Comparison of ENCODE assay signal across 11 mouse cellular contexts in the genomic region with DNA sequence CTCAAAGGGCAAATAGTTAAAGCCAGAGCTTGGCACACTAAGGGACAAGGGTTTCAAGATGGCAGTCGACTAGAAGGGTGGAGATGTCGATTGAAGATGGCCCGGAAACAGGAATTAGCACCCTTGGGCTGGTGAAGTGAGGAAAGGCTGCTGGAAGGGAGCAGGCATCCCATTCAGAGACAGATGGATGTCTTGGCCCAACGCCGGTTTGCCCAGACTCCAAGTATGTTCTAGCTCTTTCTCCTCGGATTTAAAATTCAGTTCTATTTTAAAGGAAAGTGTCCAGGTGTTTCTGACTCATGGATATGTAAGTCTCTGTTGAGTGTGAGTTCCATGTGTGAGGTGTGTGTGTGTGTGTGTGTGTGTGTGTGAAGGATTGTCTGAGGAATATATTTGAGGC. TPM values are rescaled to one million over a fixed set of nuclear protein-coding genes. Genes with fewer than 3 reads are reported as not detected.
DNase-seq lines count a peak whose midpoint lies in the region; ATAC-seq and TF ChIP-seq lines count a peak whose summit lies in the region.
"Had no signal": no experiment of that assay in that cellular context is flagged by ENCODE, and none has a peak within 500 bp of the region (broad histone marks: within the 10 kb centered on the region; RNA-seq: fewer than 3 reads in every experiment).

No protein-coding gene starts in this region.

- intact Hi-C loops in left cerebral cortex, postnatal 4 days (cut with DNase I), result no loop called here

- no peak overlapping the region for H3K4me3 ChIP-seq in liver, postnatal 0 days (ENCODE audit: low read depth, low read length)
- H3K4me3 ChIP-seq: intestine, embryonic 15.5 days; myocyte had no signal

- no peak overlapping the region for H3K9ac ChIP-seq in liver, postnatal 0 days (replicated peaks)
- H3K9ac ChIP-seq: intestine, embryonic 15.5 days had no signal

- no peak for TF ChIP-seq EP300 in liver, postnatal 0 days (IDR thresholded peaks at IDR 0.05; ENCODE audit: low read depth)

- no peak overlapping the region for H3K27ac ChIP-seq in liver, postnatal 0 days (ENCODE audit: low read depth)
- H3K27ac ChIP-seq: intestine, embryonic 15.5 days had no signal

- H3K4me2 ChIP-seq in liver, postnatal 0 days (ENCODE audit: low read depth, low read length), result no peak overlapping the region
- H3K4me2 ChIP-seq: intestine, embryonic 15.5 days had no signal

- no peak for ATAC-seq in liver, postnatal 0 days
- ATAC-seq: intestine, embryonic 15.5 days had no signal

- no peak for TF ChIP-seq CTCF in liver, postnatal 0 days (IDR thresholded peaks at IDR 0.05; ENCODE audit: low read depth)

- no peaks in the 10 kb centered on the region for H3K9me3 ChIP-seq in liver, postnatal 0 days (ENCODE audit: low read length)
- H3K9me3 ChIP-seq: intestine, embryonic 15.5 days had no signal

- H3K27me3 ChIP-seq in liver, postnatal 0 days (ENCODE audit: insufficient read depth, low read length), result no peaks in the 10 kb centered on the region
- H3K27me3 ChIP-seq: intestine, embryonic 15.5 days had no signal

- H3K4me1 ChIP-seq in liver, postnatal 0 days (ENCODE audit: insufficient read depth), result no peaks in the 10 kb centered on the region

- H3K36me3 ChIP-seq in liver, postnatal 0 days (replicated peaks; ENCODE audit: insufficient read depth, low read length), result no peaks in the 10 kb centered on the region
- H3K36me3 ChIP-seq: intestine, embryonic 15.5 days had no signal

- DNase-seq in left cerebral cortex, adult 11 months (ENCODE audit: low spot score), result peak; percentile 51
- no peak for DNase-seq in left cerebral cortex, postnatal 4 days
- peak; percentile 57 to 60 for DNase-seq in frontal cortex, postnatal 14 days (ENCODE audit: low spot score in 2 of 2)
- peak; percentile 48 to 67 for DNase-seq in layer of hippocampus, postnatal 25 days (ENCODE audit: extremely low spot score in 1 of 2, low spot score in 1 of 2)
- peak; percentile 65 to 72 for DNase-seq in right cerebral cortex, postnatal 36 days (ENCODE audit: low spot score in 2 of 2)
- DNase-seq in B cell, adult 2 months, result no peak
- DNase-seq in liver, postnatal 0 days, result no peak
- DNase-seq in gastrocnemius, postnatal 10 days, result no peak
- DNase-seq: thymus, postnatal 25 days had no signal

- WGBS in liver, postnatal 0 days (ENCODE audit: insufficient replicate concordance), result 75% methylated on average over 6 of the region's 6 CpGs

RNA-seq across cellular contexts. Expression of a gene that starts 53.1 kb away (rescaled TPM):
- 10 to 100 TPM; 11.1 TPM for total RNA-seq in left cerebral cortex, postnatal 4 days (2021)
- 1 to 10 TPM; 5.0 to 5.4 TPM for total RNA-seq in layer of hippocampus, postnatal 25 days (2021)
- 0.09 and 0.13 TPM in 2 replicates for polyA plus RNA-seq in liver, postnatal 0 days (2015; fragmentation: Nextera tagmentation; extraction: Ambion mirVana)
- total RNA-seq in gastrocnemius, postnatal 10 days (2021), result 10 to 100 TPM; 12.0 to 15.2 TPM

Comparison
In these comparisons a context has a peak if more than half of its experiments do, and no peak if none do; other contexts are left out.
1. DNase-seq: peak in left cerebral cortex, adult 11 months (single experiment), frontal cortex, postnatal 14 days (2 of 2), layer of hippocampus, postnatal 25 days (2 of 2) and right cerebral cortex, postnatal 36 days (2 of 2); none in left cerebral cortex, postnatal 4 days (single experiment), B cell, adult 2 months (0 of 2), liver, postnatal 0 days (single experiment) and gastrocnemius, postnatal 10 days (single experiment).